11 mouse cellular contexts compared by ENCODE assay signal in the genomic region with DNA sequence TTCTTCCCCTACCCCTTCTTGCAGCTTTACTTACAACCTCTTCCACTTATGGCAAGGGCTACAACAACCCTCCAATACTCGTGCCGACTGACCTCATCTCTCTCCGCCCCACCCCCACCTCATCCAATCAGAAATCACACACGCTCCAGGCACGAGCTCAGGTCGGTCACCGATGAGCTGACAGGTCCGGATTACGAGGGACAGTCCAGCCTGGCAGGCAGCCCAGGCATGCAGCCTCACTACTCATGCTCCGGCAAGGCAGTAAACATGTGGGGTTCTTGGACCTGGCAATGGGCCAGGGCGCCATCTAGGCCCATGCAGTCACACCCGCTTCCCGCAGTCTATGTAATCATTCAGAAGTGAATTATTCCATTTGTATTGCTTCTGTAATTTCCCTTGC. TPM values are rescaled to one million over a fixed set of nuclear protein-coding genes. Genes with fewer than 3 reads are reported as not detected.
DNase-seq lines count a peak whose midpoint lies in the region; ATAC-seq and TF ChIP-seq lines count a peak whose summit lies in the region.
"Had no signal": no experiment of that assay in that cellular context is flagged by ENCODE, and none has a peak within 500 bp of the region (broad histone marks: within the 10 kb centered on the region; RNA-seq: fewer than 3 reads in every experiment).

No protein-coding gene starts in this region.

- DNase-seq in embryonic facial prominence, embryonic 14.5 days (ENCODE audit: low spot score): peak; percentile 46
- no peak for DNase-seq in embryonic facial prominence, embryonic 10.5 days (ENCODE audit: low spot score)
- DNase-seq in midbrain, postnatal 0 days (ENCODE audit: low spot score): peak; percentile 38
- DNase-seq in kidney, postnatal 10 days: peak; percentile 75
- peak; percentile 63 for DNase-seq in testis, postnatal 10 days (ENCODE audit: low spot score)
- DNase-seq in thymus, postnatal 14 days: no peak

- no peak overlapping the region for H3K4me3 ChIP-seq in embryonic facial prominence, embryonic 14.5 days (ENCODE audit: low read depth, low read length)
- no peak overlapping the region for H3K4me3 ChIP-seq in embryonic facial prominence, embryonic 10.5 days
- no peak overlapping the region for H3K4me3 ChIP-seq in midbrain, postnatal 0 days (ENCODE audit: low read depth, low read length)
- H3K4me3 ChIP-seq in midbrain, embryonic 13.5 days (replicated peaks): no peak overlapping the region
- H3K4me3 ChIP-seq: limb, embryonic 13.5 days; neural tube, embryonic 12.5 days had no signal

- no peak for TF ChIP-seq CTCF in midbrain, postnatal 0 days (IDR thresholded peaks at IDR 0.05)

- ATAC-seq in embryonic facial prominence, embryonic 14.5 days (ENCODE audit: low read depth): no peak
- no peak for ATAC-seq in midbrain, postnatal 0 days (ENCODE audit: low FRiP score)
- no peak for ATAC-seq in midbrain, embryonic 13.5 days
- ATAC-seq in inflammation-experienced regulatory T-cells, adult 6 months: no peak

- no peak overlapping the region for H3K4me2 ChIP-seq in embryonic facial prominence, embryonic 14.5 days (ENCODE audit: low read depth, low read length)
- H3K4me2 ChIP-seq in midbrain, postnatal 0 days (ENCODE audit: low read depth, low read length, poor library complexity, severe bottlenecking): no peak overlapping the region
- no peak overlapping the region for H3K4me2 ChIP-seq in midbrain, embryonic 13.5 days (replicated peaks)
- H3K4me2 ChIP-seq: limb, embryonic 13.5 days; neural tube, embryonic 12.5 days had no signal

- H3K9ac ChIP-seq in embryonic facial prominence, embryonic 14.5 days (ENCODE audit: low read depth, low read length): no peak overlapping the region
- no peak overlapping the region for H3K9ac ChIP-seq in midbrain, postnatal 0 days (replicated peaks; ENCODE audit: low read length, poor library complexity, severe bottlenecking)
- H3K9ac ChIP-seq in midbrain, embryonic 13.5 days (replicated peaks): no peak overlapping the region
- H3K9ac ChIP-seq: limb, embryonic 13.5 days; neural tube, embryonic 12.5 days had no signal

- H3K9me3 ChIP-seq in embryonic facial prominence, embryonic 14.5 days (ENCODE audit: control insufficient read depth, low read length): peaks cover 10% of the 10 kb centered on the region; the same call in 1 of the 2 replicates
- H3K9me3 ChIP-seq in embryonic facial prominence, embryonic 10.5 days: peaks cover 3% of the 10 kb centered on the region; the same call in 1 of the 2 replicates
- H3K9me3 ChIP-seq in midbrain, postnatal 0 days (ENCODE audit: low read length): no peaks in the 10 kb centered on the region
- peaks cover 3% of the 10 kb centered on the region; the same call in 1 of the 2 replicates for H3K9me3 ChIP-seq in midbrain, embryonic 13.5 days
- H3K9me3 ChIP-seq: neural tube, embryonic 12.5 days had no signal

- 67% methylated on average over 13 of the region's 13 CpGs for WGBS in embryonic facial prominence, embryonic 14.5 days
- 82% methylated on average over 13 of the region's 13 CpGs for WGBS in embryonic facial prominence, embryonic 10.5 days
- 73% methylated on average over 13 of the region's 13 CpGs for WGBS in midbrain, postnatal 0 days
- 76% methylated on average over 13 of the region's 13 CpGs for WGBS in midbrain, embryonic 13.5 days

- H3K27me3 ChIP-seq in embryonic facial prominence, embryonic 14.5 days (replicated peaks; ENCODE audit: control insufficient read depth, insufficient read depth, low read length): no peaks in the 10 kb centered on the region
- no peaks in the 10 kb centered on the region for H3K27me3 ChIP-seq in embryonic facial prominence, embryonic 10.5 days (replicated peaks; ENCODE audit: low read depth, poor library complexity, severe bottlenecking)
- no peaks in the 10 kb centered on the region for H3K27me3 ChIP-seq in midbrain, postnatal 0 days (ENCODE audit: insufficient read depth, low read length)
- H3K27me3 ChIP-seq in midbrain, embryonic 13.5 days: no peaks in the 10 kb centered on the region
- H3K27me3 ChIP-seq: limb, embryonic 13.5 days; neural tube, embryonic 12.5 days had no signal

- no peaks in the 10 kb centered on the region for H3K4me1 ChIP-seq in embryonic facial prominence, embryonic 14.5 days (ENCODE audit: control insufficient read depth, insufficient read depth, low read length)
- 0 out of 2 replicates have a peak, but pooled peaks cover 3% of the 10 kb centered on the region for H3K4me1 ChIP-seq in embryonic facial prominence, embryonic 10.5 days
- no peaks in the 10 kb centered on the region for H3K4me1 ChIP-seq in midbrain, postnatal 0 days (ENCODE audit: insufficient read depth, low read length)
- H3K4me1 ChIP-seq in midbrain, embryonic 13.5 days (replicated peaks): no peaks in the 10 kb centered on the region
- H3K4me1 ChIP-seq: limb, embryonic 13.5 days; neural tube, embryonic 12.5 days had no signal

- no peak overlapping the region for H3K27ac ChIP-seq in embryonic facial prominence, embryonic 14.5 days (replicated peaks; ENCODE audit: low read depth, low read length)
- no peak overlapping the region for H3K27ac ChIP-seq in embryonic facial prominence, embryonic 10.5 days (replicated peaks)
- H3K27ac ChIP-seq in midbrain, postnatal 0 days (ENCODE audit: low read depth, low read length): no peak overlapping the region
- H3K27ac ChIP-seq in midbrain, embryonic 13.5 days: no peak overlapping the region
- H3K27ac ChIP-seq: limb, embryonic 13.5 days; neural tube, embryonic 12.5 days had no signal

- no peaks in the 10 kb centered on the region for H3K36me3 ChIP-seq in embryonic facial prominence, embryonic 14.5 days (ENCODE audit: control insufficient read depth, insufficient read depth, low read length)
- no peaks in the 10 kb centered on the region for H3K36me3 ChIP-seq in embryonic facial prominence, embryonic 10.5 days (replicated peaks)
- H3K36me3 ChIP-seq in midbrain, postnatal 0 days (ENCODE audit: insufficient read depth, low read length): no peaks in the 10 kb centered on the region
- H3K36me3 ChIP-seq in midbrain, embryonic 13.5 days: no peaks in the 10 kb centered on the region
- H3K36me3 ChIP-seq: limb, embryonic 13.5 days; neural tube, embryonic 12.5 days had no signal

RNA-seq across cellular contexts. Expression of a gene that starts 23.4 kb away (rescaled TPM):
- polyA plus RNA-seq in embryonic facial prominence, embryonic 14.5 days (2014; fragmentation: Nextera tagmentation; extraction: Ambion mirVana): 20.9 and 23.7 TPM in 2 replicates
- 1.8 and 2.2 TPM in 2 replicates for polyA plus RNA-seq in embryonic facial prominence, embryonic 10.5 days (2016; fragmentation: Nextera tagmentation; extraction: Ambion mirVana)
- 26.2 and 26.7 TPM in 2 replicates for total RNA-seq in midbrain, postnatal 0 days (2014; rRNA removed)
- polyA plus RNA-seq in midbrain, postnatal 0 days (2015; fragmentation: Nextera tagmentation; extraction: Ambion mirVana): 8.4 and 9.9 TPM in 2 replicates
- polyA plus RNA-seq in midbrain, embryonic 13.5 days (2015; fragmentation: Nextera tagmentation; extraction: Ambion mirVana): 5.9 and 7.1 TPM in 2 replicates
- polyA plus RNA-seq in inflammation-experienced regulatory T-cells, adult 6 months (2017; shearing (Covaris generic)): not detected
- total RNA-seq: granulocyte monocyte progenitor cell, adult 5-6 weeks had no signal

Comparison
In these comparisons a context has a peak if more than half of its experiments do, and no peak if none do; other contexts are left out.
1. DNase-seq: peak in embryonic facial prominence, embryonic 14.5 days (single experiment), midbrain, postnatal 0 days (single experiment), kidney, postnatal 10 days (single experiment) and testis, postnatal 10 days (single experiment); none in embryonic facial prominence, embryonic 10.5 days (single experiment) and thymus, postnatal 14 days (single experiment).